Mouse (Mus musculus) limb, embryonic 14.5 days (tissue): ENCODE results near the gene Scaf1. TPM values are rescaled to one million over a fixed set of nuclear protein-coding genes. Genes with fewer than 3 reads are reported as not detected.
"Not testable (repeated sequence)": the region's sequence is repeated elsewhere in the genome, so short reads cannot be mapped to it uniquely, and the experiment has no call there.

Experiments used
- ATAC-seq: fragments of 200-750 bp; cut with Nextera tagmentation; 2 replicates; pipeline ENCODE4 v1.8.0; 2017; ENCODE audit warnings: low read depth, moderate number of reproducible peaks, moderate TSS enrichment; ENCODE audit not compliant: low FRiP score
- DNase-seq: peaks from one replicate; pipeline ENCODE4 v3.0.0-alpha.2; 2015; ENCODE audit warnings: low spot score
- H3K27ac ChIP-seq: fragments of 300-500 bp; sonication (generic); replicated peaks from 2 replicates; pipeline ENCODE4 v1.5.1; 2014; ENCODE audit warnings: low read depth, mild to moderate bottlenecking, low read length, moderate library complexity, mixed read lengths
- H3K27me3 ChIP-seq: fragments of 300-500 bp; sonication (generic); 2 replicates; pipeline ENCODE4 v1.6.1; 2014; ENCODE audit warnings: low read length, mixed read lengths; ENCODE audit not compliant: control insufficient read depth, insufficient read depth
- H3K36me3 ChIP-seq: fragments of 300-500 bp; sonication (generic); 2 replicates; pipeline ENCODE4 v1.6.1; 2014; ENCODE audit warnings: mild to moderate bottlenecking, low read length, moderate library complexity, mixed read lengths; ENCODE audit not compliant: control insufficient read depth, insufficient read depth
- H3K4me1 ChIP-seq: fragments of 300-500 bp; sonication (generic); 2 replicates; pipeline ENCODE4 v1.6.1; 2014; ENCODE audit warnings: antibody characterized with exemption, low read length, mixed read lengths; ENCODE audit not compliant: control insufficient read depth, insufficient read depth
- H3K4me2 ChIP-seq: fragments of 300-500 bp; sonication (generic); replicated peaks from 2 replicates; pipeline ENCODE4 v1.6.1; 2014; ENCODE audit warnings: low read depth, mild to moderate bottlenecking, low read length, moderate library complexity; ENCODE audit not compliant: severe bottlenecking
- H3K4me3 ChIP-seq: fragments of 300-500 bp; sonication (generic); replicated peaks from 2 replicates; pipeline ENCODE4 v1.5.1; 2014; ENCODE audit warnings: low read length
- H3K9ac ChIP-seq: fragments of 300-500 bp; sonication (generic); 2 replicates; pipeline ENCODE4 v1.6.1; 2014; ENCODE audit warnings: mild to moderate bottlenecking, low read depth, low read length, moderate library complexity; ENCODE audit not compliant: severe bottlenecking
- H3K9me3 ChIP-seq: fragments of 300-500 bp; sonication (generic); 2 replicates; pipeline ENCODE4 v1.6.1; 2016; ENCODE audit warnings: low read length; ENCODE audit not compliant: control insufficient read depth
- POLR2A ChIP-seq: fragments of 200-500 bp; IDR thresholded peaks from 2 replicates; pipeline ENCODE4 v1.8.0; 2012; ENCODE audit warnings: inconsistent platforms, mild to moderate bottlenecking, moderate library complexity, borderline replicate concordance; ENCODE audit not compliant: insufficient read depth, insufficient read length; ENCODE audit errors: extremely low read depth
- WGBS: fragments of 180-500 bp; shearing (Covaris S2); extraction: QIAGEN DNeasy Blood & Tissue Kit; methylation state at CpG from one replicate; pipeline ENCODE4 v1.1.7; 2014; 5-methylcytosine and 5-hydroxymethylcytosine counted together
- polyA plus RNA-seq, 2 experiments: library from polyadenylated mRNA; depleted of rRNA in 1 of 2; stranded (reverse) in 1 of 2; unstranded in 1 of 2; fragments of >200 nt; fragmentation: Nextera tagmentation in 1 of 2; extraction: Ambion mirVana in 1 of 2; gene quantifications; 2 replicates each; pipeline versions ENCODE4 v1.2.1 to v1.2.3; 2012 to 2014

Scaf1 gene
- polyA plus RNA-seq, 2 experiments = 50.7 to 114 TPM

- H3K4me1 ChIP-seq = no peaks in the 10 kb centered on the region
- DNase-seq (no peak), ATAC-seq (no peak)
- H3K27me3 ChIP-seq = no peaks in the 10 kb centered on the region
- no peak overlapping the region for H3K4me2 ChIP-seq
- TF ChIP-seq POLR2A = no peak
- no peak overlapping the region for H3K27ac ChIP-seq
- no peak overlapping the region for H3K9ac ChIP-seq
- WGBS = 51% methylated on average over 2 of the region's 2 CpGs
- H3K36me3 ChIP-seq = peaks cover 49% of the 10 kb centered on the region
- no peaks in the 10 kb centered on the region for H3K9me3 ChIP-seq
- H3K4me3 ChIP-seq = no peak overlapping the region
Observed at GRCm38 (mm10) chr7:45026256-45026655, 10.1 kb upstream of the Scaf1 start.

- ATAC-seq (no peak), DNase-seq (no peak)
- no peak overlapping the region for H3K4me3 ChIP-seq
- no peak for TF ChIP-seq POLR2A
- H3K27me3 ChIP-seq = no peaks in the 10 kb centered on the region
- no peaks in the 10 kb centered on the region for H3K4me1 ChIP-seq
- WGBS = 70% methylated on average over 8 of the region's 8 CpGs
- no peaks in the 10 kb centered on the region for H3K9me3 ChIP-seq
- no peak overlapping the region for H3K9ac ChIP-seq
- H3K27ac ChIP-seq = no peak overlapping the region
- H3K4me2 ChIP-seq = no peak overlapping the region
- H3K36me3 ChIP-seq = peaks cover 44% of the 10 kb centered on the region
Observed at GRCm38 (mm10) chr7:45025601-45026220, 9.5 kb upstream of the Scaf1 start.

GRCm38 (mm10) chr7:45024281-45025248, 8.4 kb upstream of the Scaf1 start:
- H3K9me3 ChIP-seq = no peaks in the 10 kb centered on the region
- H3K36me3 ChIP-seq = peaks cover 32% of the 10 kb centered on the region
- no peak for ATAC-seq
- no peak for DNase-seq
- no peaks in the 10 kb centered on the region for H3K27me3 ChIP-seq
- no peak overlapping the region for H3K4me3 ChIP-seq
- 89% methylated on average over 15 of the region's 15 CpGs for WGBS
- H3K9ac ChIP-seq = no peak overlapping the region
- TF ChIP-seq POLR2A = no peak
- no peak overlapping the region for H3K4me2 ChIP-seq
- no peaks in the 10 kb centered on the region for H3K4me1 ChIP-seq
- H3K27ac ChIP-seq = no peak overlapping the region

GRCm38 (mm10) chr7:45023711-45024110, 7.5 kb upstream of the Scaf1 start:
- 77% methylated on average over 5 of the region's 5 CpGs for WGBS

GRCm38 (mm10) chr7:45020225-45020624, 4.1 kb upstream of the Scaf1 start:
- Histone ChIP-seq H3K27ac (no peak overlapping the region), H3K9ac (no peak overlapping the region), H3K4me2 (no peak overlapping the region), H3K9me3 (no peaks in the 10 kb centered on the region), H3K4me1 (peaks cover 11% of the 10 kb centered on the region), H3K36me3 (no peaks in the 10 kb centered on the region), H3K4me3 (no peak overlapping the region), H3K27me3 (no peaks in the 10 kb centered on the region)
- DNase-seq = no peak
- WGBS = 58% methylated on average over 8 of the region's 9 CpGs
- no peak for TF ChIP-seq POLR2A
- ATAC-seq = no peak

More at GRCm38 (mm10) chr7:45023711-45024110, 7.5 kb upstream of the Scaf1 start:
- not testable (repeated sequence) for H3K4me2 ChIP-seq, DNase-seq, H3K9ac ChIP-seq, H3K27me3 ChIP-seq, H3K4me1 ChIP-seq, H3K27ac ChIP-seq, H3K9me3 ChIP-seq, ATAC-seq, H3K4me3 ChIP-seq
- peaks cover 24% of the 10 kb centered on the region for H3K36me3 ChIP-seq
